Mouse (Mus musculus): Measurements from ENCODE around the gene Hcn3.

Hcn3 gene

GRCm38 (mm10) chr3:89147101-89147978 is 12.7 kb downstream of the Hcn3 start:
- DNase-seq (ENCODE audit: extremely low spot score): peak; percentile 21

- no peak for DNase-seq (ENCODE audit: extremely low spot score)
These were observed 14.4 kb downstream of the Hcn3 start for GRCm38 (mm10) chr3:89145566-89145965.

GRCm38 (mm10) chr3:89144821-89145220 is 15.2 kb downstream of the Hcn3 start:
- DNase-seq (ENCODE audit: extremely low spot score): no peak

GRCm38 (mm10) chr3:89136365-89136764 is 23.6 kb downstream of the Hcn3 start:
- DNase-seq (ENCODE audit: extremely low spot score): peak; percentile 31

GRCm38 (mm10) chr3:89135958-89136357 is 24.0 kb downstream of the Hcn3 start, which contains the start of gene Pklr:
Gene Pklr, plus strand, starts transcription at chr3:89136142.
- DNase-seq (ENCODE audit: extremely low spot score): no peak

- DNase-seq (ENCODE audit: extremely low spot score): no peak
These were observed 26.2 kb downstream of the Hcn3 start for GRCm38 (mm10) chr3:89133752-89134151.

- DNase-seq (ENCODE audit: extremely low spot score): no peak
These were observed 26.9 kb downstream of the Hcn3 start for GRCm38 (mm10) chr3:89133063-89133450.

GRCm38 (mm10) chr3:89132285-89133062 is 27.5 kb downstream of the Hcn3 start:
- DNase-seq (ENCODE audit: extremely low spot score): peak; percentile 40

GRCm38 (mm10) chr3:89131816-89132215 is 28.2 kb downstream of the Hcn3 start:
- no peak for DNase-seq (ENCODE audit: extremely low spot score)

GRCm38 (mm10) chr3:89129908-89130307 is 30.1 kb downstream of the Hcn3 start:
- DNase-seq (ENCODE audit: extremely low spot score): no peak

GRCm38 (mm10) chr3:89125981-89126380 is 34.0 kb downstream of the Hcn3 start:
- DNase-seq (ENCODE audit: extremely low spot score): no peak

- no peak for DNase-seq (ENCODE audit: extremely low spot score)
These were observed 35.8 kb downstream of the Hcn3 start for GRCm38 (mm10) chr3:89124241-89124640.

- DNase-seq (ENCODE audit: extremely low spot score): no peak
These were observed 36.7 kb downstream of the Hcn3 start for GRCm38 (mm10) chr3:89123313-89123712.

GRCm38 (mm10) chr3:89115522-89115921 is 44.5 kb downstream of the Hcn3 start:
- peak; percentile 17 for DNase-seq (ENCODE audit: extremely low spot score)

- no peak for DNase-seq (ENCODE audit: extremely low spot score)
These were observed 46.9 kb downstream of the Hcn3 start for GRCm38 (mm10) chr3:89113058-89113457.

GRCm38 (mm10) chr3:89108146-89108545 is 51.9 kb downstream of the Hcn3 start:
- no peak for DNase-seq (ENCODE audit: extremely low spot score)

GRCm38 (mm10) chr3:89107545-89107944 is 52.5 kb downstream of the Hcn3 start:
- DNase-seq (ENCODE audit: extremely low spot score): no peak

GRCm38 (mm10) chr3:89106881-89107280 is 53.1 kb downstream of the Hcn3 start:
- no peak for DNase-seq (ENCODE audit: extremely low spot score)

- DNase-seq (ENCODE audit: extremely low spot score): no peak
These were observed 56.8 kb downstream of the Hcn3 start for GRCm38 (mm10) chr3:89103291-89103595.

- DNase-seq (ENCODE audit: extremely low spot score): no peak
These were observed 57.3 kb downstream of the Hcn3 start for GRCm38 (mm10) chr3:89102495-89103290.

- DNase-seq (ENCODE audit: extremely low spot score): peak; percentile 93
These were observed 58.0 kb downstream of the Hcn3 start, which contains the start of gene Fdps for GRCm38 (mm10) chr3:89101812-89102494. Gene Fdps, minus strand, starts transcription at chr3:89101959.

- DNase-seq (ENCODE audit: extremely low spot score): no peak
These were observed 58.6 kb downstream of the Hcn3 start for GRCm38 (mm10) chr3:89101459-89101811.
